Mouse (Mus musculus) left cerebral cortex, adult 9 months (tissue): ENCODE data around the gene Eepd1.

Source experiments
- DNase-seq, 2 experiments: peaks; one replicate each; pipeline ENCODE4 v3.0.0; 2022; ENCODE audit warnings: low spot score in 2 of 2

Eepd1 gene

GRCm38 (mm10) chr9:25535487-25535886, 54.1 kb downstream of the Eepd1 start:
- no peak for DNase-seq

GRCm38 (mm10) chr9:25539461-25539860, 58.1 kb downstream of the Eepd1 start:
- DNase-seq: no peak

GRCm38 (mm10) chr9:25541355-25541754, 60.0 kb downstream of the Eepd1 start:
- no peak for DNase-seq

- DNase-seq: no peak
Observed at GRCm38 (mm10) chr9:25545212-25545611, 63.9 kb downstream of the Eepd1 start.

GRCm38 (mm10) chr9:25549130-25550060, 68.0 kb downstream of the Eepd1 start:
- no peak for DNase-seq

GRCm38 (mm10) chr9:25550196-25550595, 68.8 kb downstream of the Eepd1 start:
- DNase-seq: no peak

- no peak for DNase-seq
Observed at GRCm38 (mm10) chr9:25552532-25552931, 71.2 kb downstream of the Eepd1 start.

GRCm38 (mm10) chr9:25554246-25554803, 73.0 kb downstream of the Eepd1 start:
- no peak for DNase-seq

GRCm38 (mm10) chr9:25555261-25555660, 73.9 kb downstream of the Eepd1 start:
- DNase-seq: no peak

- no peak for DNase-seq
Observed at GRCm38 (mm10) chr9:25556008-25556407, 74.7 kb downstream of the Eepd1 start.

- no peak for DNase-seq
Observed at GRCm38 (mm10) chr9:25557378-25557777, 76.0 kb downstream of the Eepd1 start.

- no peak for DNase-seq
Observed at GRCm38 (mm10) chr9:25558834-25559233, 77.5 kb downstream of the Eepd1 start.

GRCm38 (mm10) chr9:25560016-25560758, 78.8 kb downstream of the Eepd1 start:
- no peak for DNase-seq

- DNase-seq: no peak
Observed at GRCm38 (mm10) chr9:25561143-25561542, 79.8 kb downstream of the Eepd1 start.

GRCm38 (mm10) chr9:25563806-25564205, 82.5 kb downstream of the Eepd1 start:
- DNase-seq: no peak

- no peak for DNase-seq
Observed at GRCm38 (mm10) chr9:25567071-25567470, 85.7 kb downstream of the Eepd1 start.

- no peak for DNase-seq
Observed at GRCm38 (mm10) chr9:25568783-25569182, 87.4 kb downstream of the Eepd1 start.

GRCm38 (mm10) chr9:25570011-25570410, 88.7 kb downstream of the Eepd1 start:
- DNase-seq: no peak

- peak in 1 of 2 experiments; percentile 35 for DNase-seq
Observed at GRCm38 (mm10) chr9:25570436-25570835, 89.1 kb downstream of the Eepd1 start.

GRCm38 (mm10) chr9:25571381-25571780, 90.0 kb downstream of the Eepd1 start:
- DNase-seq: no peak

GRCm38 (mm10) chr9:25573753-25574152, 92.4 kb downstream of the Eepd1 start:
- no peak for DNase-seq

GRCm38 (mm10) chr9:25574186-25574585, 92.8 kb downstream of the Eepd1 start:
- DNase-seq: no peak
